Mouse (Mus musculus) cerebellum, adult 2 months (tissue): ENCODE results near the gene Gap43.

Experiments used
- CTCF ChIP-seq: fragments of 200-500 bp; IDR thresholded peaks from 2 replicates; pipeline ENCODE4 v1.5.1; 2011; ENCODE audit warnings: low read depth, mild to moderate bottlenecking, control low read depth, low read length, moderate library complexity, borderline replicate concordance; ENCODE audit not compliant: insufficient read depth
- POLR2A ChIP-seq: fragments of 200-500 bp; IDR thresholded peaks from 2 replicates; pipeline ENCODE4 v1.6.1; 2011; ENCODE audit warnings: low read length, control low read depth, borderline replicate concordance; ENCODE audit not compliant: insufficient read depth

- TF ChIP-seq CTCF (no peak), POLR2A (no peak)
These were observed 28.9 kb upstream of the Gap43 start for GRCm38 (mm10) chr16:42369346-42369745.
